Mouse (Mus musculus) cerebellum, postnatal 10 days (tissue): ENCODE measurements at regions not wholly inside any gene's neighbourhood (a gene's known extent, or its start where the extent isn't known, plus 50 kb on each side); places are given as distances from the start of the nearest gene placed in this dataset.
A peak's percentile ranks its signal among the peaks of the same experiment; 100 is the strongest.

Source experiments
- DNase-seq, 2 experiments: peaks; one replicate each; pipeline ENCODE4 v3.0.0; 2021; ENCODE audit warnings: mixed read lengths in 2 of 2

GRCm38 (mm10) chr8:26851871-26852800 is 125.0 kb upstream of the Zfp703 start:
- no peak for DNase-seq

GRCm38 (mm10) chr8:26852921-26853320 is 124.2 kb upstream of the Zfp703 start:
- DNase-seq: no peak

GRCm38 (mm10) chr8:26854557-26855238 is 122.4 kb upstream of the Zfp703 start:
- DNase-seq: no peak

- no peak for DNase-seq
These were observed 121.9 kb upstream of the Zfp703 start for GRCm38 (mm10) chr8:26855256-26855655.

GRCm38 (mm10) chr8:26864571-26864970 is 112.6 kb upstream of the Zfp703 start:
- DNase-seq: peak; percentile 48 to 59

- DNase-seq: no peak
These were observed 112.2 kb upstream of the Zfp703 start for GRCm38 (mm10) chr8:26864971-26865370.

- no peak for DNase-seq
These were observed 108.8 kb upstream of the Zfp703 start for GRCm38 (mm10) chr8:26868101-26868848.

- no peak for DNase-seq
These were observed 108.3 kb upstream of the Zfp703 start for GRCm38 (mm10) chr8:26868849-26869110.

- DNase-seq: no peak
These were observed 105.3 kb upstream of the Zfp703 start for GRCm38 (mm10) chr8:26871838-26872237.

- no peak for DNase-seq
These were observed 104.7 kb upstream of the Zfp703 start for GRCm38 (mm10) chr8:26872382-26872781.

GRCm38 (mm10) chr8:26872815-26873214 is 104.3 kb upstream of the Zfp703 start:
- DNase-seq: no peak

GRCm38 (mm10) chr8:26880177-26880576 is 96.9 kb upstream of the Zfp703 start:
- DNase-seq: no peak

GRCm38 (mm10) chr8:26881268-26882120 is 95.6 kb upstream of the Zfp703 start:
- DNase-seq: no peak

GRCm38 (mm10) chr8:26882616-26883015 is 94.5 kb upstream of the Zfp703 start:
- DNase-seq: no peak

- DNase-seq: peak in 1 of 2 experiments; percentile 25
These were observed 93.8 kb upstream of the Zfp703 start for GRCm38 (mm10) chr8:26883285-26883684.

- peak in 1 of 2 experiments; percentile 32 for DNase-seq
These were observed 93.4 kb upstream of the Zfp703 start for GRCm38 (mm10) chr8:26883770-26884169.

- DNase-seq: no peak
These were observed 92.8 kb upstream of the Zfp703 start for GRCm38 (mm10) chr8:26884350-26884749.

- DNase-seq: no peak
These were observed 91.8 kb upstream of the Zfp703 start for GRCm38 (mm10) chr8:26885365-26885764.

- DNase-seq: no peak
These were observed 90.2 kb upstream of the Zfp703 start for GRCm38 (mm10) chr8:26886783-26887486.

GRCm38 (mm10) chr8:26887551-26887950 is 89.6 kb upstream of the Zfp703 start:
- no peak for DNase-seq

- no peak for DNase-seq
These were observed 89.1 kb upstream of the Zfp703 start for GRCm38 (mm10) chr8:26888050-26888449.

- DNase-seq: peak; percentile 85 to 89
These were observed 85.2 kb upstream of the Zfp703 start for GRCm38 (mm10) chr8:26891881-26892280.
